Mouse (Mus musculus) cerebellum, adult 2 months (tissue): Measurements from ENCODE around the gene Ndufa5.

Source experiments
- CTCF ChIP-seq: fragments of 200-500 bp; IDR thresholded peaks from 2 replicates; pipeline ENCODE4 v1.5.1; 2011; ENCODE audit warnings: low read depth, mild to moderate bottlenecking, control low read depth, low read length, moderate library complexity, borderline replicate concordance; ENCODE audit not compliant: insufficient read depth
- POLR2A ChIP-seq: fragments of 200-500 bp; IDR thresholded peaks from 2 replicates; pipeline ENCODE4 v1.6.1; 2011; ENCODE audit warnings: low read length, control low read depth, borderline replicate concordance; ENCODE audit not compliant: insufficient read depth

- TF ChIP-seq POLR2A (no peak), CTCF (no peak)
These were observed 22.0 kb upstream of the Ndufa5 start for GRCm38 (mm10) chr6:24549801-24550200.
